Mouse (Mus musculus): ENCODE results near the gene Hes5.

The Hes5 gene

GRCm38 (mm10) chr4:155011312-155012025 lies 50.7 kb downstream of the Hes5 start:
- in situ Hi-C loops (cut with MboI), result no loop called here
